Mouse (Mus musculus) liver, adult 2 months (tissue): Measurements from ENCODE around the gene Sall1. TPM values are rescaled to one million over a fixed set of nuclear protein-coding genes. Genes with fewer than 3 reads are reported as not detected.

Experiments
- DNase-seq: peaks from one replicate; pipeline ENCODE4 v3.0.0-alpha.2; 2011; ENCODE audit warnings: low read depth, low spot score; ENCODE audit errors: extremely low read depth
- H3K27ac ChIP-seq: fragments of 200-500 bp; replicated peaks from 2 replicates; pipeline ENCODE4 v1.5.1; 2012; ENCODE audit warnings: low read depth, mild to moderate bottlenecking, control low read depth, inconsistent platforms, low read length; ENCODE audit not compliant: insufficient read depth
- H3K27me3 ChIP-seq: fragments of 200-500 bp; 2 replicates; pipeline ENCODE4 v1.6.1; 2012; ENCODE audit warnings: mild to moderate bottlenecking, moderate library complexity, low read length, inconsistent platforms; ENCODE audit not compliant: control insufficient read depth, insufficient read depth
- H3K36me3 ChIP-seq: fragments of 200-500 bp; 2 replicates; pipeline ENCODE4 v1.6.1; 2012; ENCODE audit warnings: low read length, inconsistent platforms; ENCODE audit not compliant: control insufficient read depth, insufficient read depth
- H3K4me1 ChIP-seq: fragments of 200-500 bp; 2 replicates; pipeline ENCODE4 v1.6.1; 2011; ENCODE audit warnings: low read length; ENCODE audit not compliant: control insufficient read depth, insufficient read depth
- H3K4me3 ChIP-seq: fragments of 200-500 bp; 2 replicates; pipeline ENCODE4 v1.5.1; 2011; ENCODE audit warnings: low read depth, mild to moderate bottlenecking, control low read depth, low read length, moderate library complexity; ENCODE audit not compliant: insufficient read depth
- H3K79me2 ChIP-seq: fragments of 200-500 bp; 2 replicates; pipeline ENCODE4 v1.6.1; 2012; ENCODE audit warnings: inconsistent platforms, mild to moderate bottlenecking, low read length, moderate library complexity; ENCODE audit not compliant: control insufficient read depth, insufficient read depth
- H3K9ac ChIP-seq: fragments of 200-500 bp; 2 replicates; pipeline ENCODE4 v1.6.1; 2012; ENCODE audit warnings: low read depth, mild to moderate bottlenecking, control low read depth, inconsistent platforms, low read length
- CTCF ChIP-seq: fragments of 200-500 bp; IDR thresholded peaks from 2 replicates; pipeline ENCODE4 v1.5.1; 2011; ENCODE audit warnings: low read depth, low read length, control low read depth
- POLR2A ChIP-seq: fragments of 200-500 bp; IDR thresholded peaks from 2 replicates; pipeline ENCODE4 v1.6.1; 2011; ENCODE audit warnings: low read length, control low read depth; ENCODE audit not compliant: insufficient read depth; ENCODE audit errors: extremely low read depth
- WGBS: fragments of 180-500 bp; shearing (Covaris S2); methylation state at CpG from one replicate; pipeline ENCODE4 v1.1.7; 2018; 5-methylcytosine and 5-hydroxymethylcytosine counted together
- polyA plus RNA-seq: library from polyadenylated mRNA; depleted of rRNA; stranded (reverse); fragments of >200 nt; gene quantifications from 2 replicates; pipeline ENCODE4 v1.2.3, GENCODE M21; 2012
- total RNA-seq: library from RNA; depleted of rRNA; stranded (reverse); fragments of >200 nt; gene quantifications from 2 replicates; pipeline ENCODE4 v1.2.3, GENCODE M21; 2014

Sall1 gene
- total and polyA plus RNA-seq, 2 experiments, result 6.2 to 19.4 TPM

DNA sequence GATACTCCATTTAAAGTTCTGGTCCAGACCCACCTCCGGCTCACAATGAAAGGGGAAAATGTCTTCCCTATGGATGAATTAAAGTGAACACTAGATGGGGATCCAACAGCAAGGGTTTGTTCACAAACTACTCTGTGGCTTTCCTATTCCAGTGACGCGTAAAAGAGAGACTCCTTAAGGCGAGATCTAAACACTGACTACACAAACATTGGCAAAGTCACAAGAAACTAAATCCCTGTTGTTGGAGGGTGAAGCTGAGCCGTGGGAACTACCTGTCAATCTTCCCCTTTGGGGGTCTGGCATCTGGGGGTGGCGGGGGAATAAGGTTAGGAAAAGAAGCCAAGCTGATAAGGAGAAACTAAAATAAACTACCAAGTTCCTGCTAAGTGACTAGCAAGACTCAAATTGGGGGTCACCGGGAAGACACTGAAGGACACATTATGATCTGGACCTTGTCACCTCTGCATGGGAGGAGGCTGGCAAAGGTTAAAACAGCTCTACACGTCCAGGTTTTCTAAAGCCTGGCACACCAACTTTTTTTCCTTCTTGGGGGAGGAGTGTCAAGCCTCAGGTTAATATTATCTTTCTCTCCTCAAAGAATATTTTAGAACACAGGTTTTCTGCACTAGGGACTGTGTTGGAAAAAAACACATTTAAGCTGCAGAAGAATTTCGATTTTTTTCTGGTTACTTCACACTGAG lies 6.3 kb downstream of the Sall1 start:
- Histone ChIP-seq H3K4me1 (peaks cover 7% of the 10 kb centered on the region), H3K27me3 (no peaks in the 10 kb centered on the region), H3K27ac (peak overlapping the region; percentile 92), H3K4me3 (no peak overlapping the region), H3K79me2 (peaks cover 9% of the 10 kb centered on the region; the same call in 1 of the 2 replicates), H3K36me3 (peaks cover 2% of the 10 kb centered on the region; the same call in 1 of the 2 replicates), H3K9ac (peak overlapping the region; percentile 66)
- TF ChIP-seq POLR2A (no peak), CTCF (no peak)
- peak; percentile 88 for DNase-seq
- 12% methylated on average over 9 of the region's 9 CpGs for WGBS

DNA sequence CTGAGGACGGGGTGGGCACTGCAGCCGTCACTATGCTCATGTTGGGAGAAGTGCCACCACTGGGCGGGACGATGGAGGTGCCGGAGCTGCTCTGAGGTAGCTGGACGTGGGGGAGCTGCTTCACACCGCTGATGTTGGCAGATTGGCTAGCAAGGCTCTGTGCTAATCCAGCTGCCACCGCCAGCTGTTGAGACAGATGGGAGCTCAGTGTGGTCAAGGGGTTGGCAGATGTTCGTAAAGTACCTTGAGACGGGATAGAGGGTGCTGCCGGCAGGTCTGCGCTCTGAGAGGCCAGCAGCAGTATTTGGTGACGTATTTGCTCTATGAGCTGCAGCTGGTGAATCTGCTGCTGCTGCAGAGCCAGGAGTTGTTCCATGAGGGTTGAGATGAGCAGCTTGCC lies 11.6 kb downstream of the Sall1 start:
- no peak for DNase-seq
- 95% methylated on average over 13 of the region's 13 CpGs for WGBS
- Histone ChIP-seq H3K4me3 (no peak overlapping the region), H3K4me1 (no peaks in the 10 kb centered on the region), H3K27me3 (no peaks in the 10 kb centered on the region), H3K27ac (no peak overlapping the region), H3K79me2 (peaks cover 12% of the 10 kb centered on the region), H3K9ac (no peak overlapping the region), H3K36me3 (peaks cover 12% of the 10 kb centered on the region)
- no peak for TF ChIP-seq POLR2A
- TF ChIP-seq CTCF, result no peak

DNA sequence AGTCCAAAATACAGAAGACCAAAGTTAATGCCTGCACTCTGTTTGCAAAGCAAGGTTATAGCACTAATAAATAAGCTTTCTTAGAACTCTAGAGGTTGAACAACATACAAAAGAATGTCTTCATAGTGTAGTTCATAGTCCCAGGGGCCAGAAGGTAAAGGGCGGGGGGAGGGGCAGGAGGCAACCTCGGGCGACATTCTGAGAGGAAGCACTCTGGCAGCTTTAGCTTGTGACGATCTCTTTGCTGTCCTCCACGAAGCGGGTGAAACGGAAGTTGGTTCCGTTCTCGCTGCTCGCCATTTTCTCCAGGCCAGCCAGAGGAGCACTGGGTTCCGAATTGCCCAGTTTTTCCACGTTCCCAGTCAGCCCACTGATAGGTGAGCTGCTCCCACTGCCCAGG lies 15.8 kb downstream of the Sall1 start:
- WGBS, result 57% methylated on average over 12 of the region's 12 CpGs
- H3K4me3 ChIP-seq, result no peak overlapping the region
- H3K27me3 ChIP-seq, result no peaks in the 10 kb centered on the region
- peaks cover 7% of the 10 kb centered on the region for H3K79me2 ChIP-seq
- H3K4me1 ChIP-seq, result no peaks in the 10 kb centered on the region
- no peak for DNase-seq
- H3K36me3 ChIP-seq, result peaks cover 12% of the 10 kb centered on the region
- TF ChIP-seq CTCF (no peak), POLR2A (no peak)
- no peak overlapping the region for H3K9ac ChIP-seq
- no peak overlapping the region for H3K27ac ChIP-seq

DNA sequence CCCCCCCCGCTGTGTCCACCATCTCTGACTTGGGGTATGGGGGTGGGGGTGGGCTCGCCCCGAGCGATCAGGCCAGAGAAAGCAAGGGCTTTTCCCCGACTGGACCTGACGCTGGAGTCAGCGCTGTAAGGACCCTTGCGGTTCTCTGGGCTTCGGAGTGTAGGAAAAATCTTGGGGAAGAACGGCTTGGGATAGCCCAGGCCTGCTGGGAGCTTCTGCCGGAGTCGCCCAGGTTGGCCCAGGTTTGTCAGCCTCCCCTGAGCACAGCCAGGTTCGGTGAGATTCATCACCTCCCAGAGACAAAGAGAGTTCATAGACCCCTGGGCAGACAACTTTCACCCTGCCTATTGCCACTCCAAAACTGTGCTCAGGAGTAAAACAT lies 17.8 kb downstream of the Sall1 start:
- Histone ChIP-seq H3K9ac (no peak overlapping the region), H3K27me3 (no peaks in the 10 kb centered on the region), H3K4me3 (no peak overlapping the region), H3K4me1 (peaks cover 2% of the 10 kb centered on the region; the same call in 1 of the 2 replicates), H3K36me3 (peaks cover 2% of the 10 kb centered on the region; the same call in 1 of the 2 replicates), H3K79me2 (no peaks in the 10 kb centered on the region; the same call in 1 of the 2 replicates), H3K27ac (no peak overlapping the region)
- no peak for DNase-seq
- 56% methylated on average over 13 of the region's 13 CpGs for WGBS
- TF ChIP-seq POLR2A (no peak), CTCF (no peak)

DNA sequence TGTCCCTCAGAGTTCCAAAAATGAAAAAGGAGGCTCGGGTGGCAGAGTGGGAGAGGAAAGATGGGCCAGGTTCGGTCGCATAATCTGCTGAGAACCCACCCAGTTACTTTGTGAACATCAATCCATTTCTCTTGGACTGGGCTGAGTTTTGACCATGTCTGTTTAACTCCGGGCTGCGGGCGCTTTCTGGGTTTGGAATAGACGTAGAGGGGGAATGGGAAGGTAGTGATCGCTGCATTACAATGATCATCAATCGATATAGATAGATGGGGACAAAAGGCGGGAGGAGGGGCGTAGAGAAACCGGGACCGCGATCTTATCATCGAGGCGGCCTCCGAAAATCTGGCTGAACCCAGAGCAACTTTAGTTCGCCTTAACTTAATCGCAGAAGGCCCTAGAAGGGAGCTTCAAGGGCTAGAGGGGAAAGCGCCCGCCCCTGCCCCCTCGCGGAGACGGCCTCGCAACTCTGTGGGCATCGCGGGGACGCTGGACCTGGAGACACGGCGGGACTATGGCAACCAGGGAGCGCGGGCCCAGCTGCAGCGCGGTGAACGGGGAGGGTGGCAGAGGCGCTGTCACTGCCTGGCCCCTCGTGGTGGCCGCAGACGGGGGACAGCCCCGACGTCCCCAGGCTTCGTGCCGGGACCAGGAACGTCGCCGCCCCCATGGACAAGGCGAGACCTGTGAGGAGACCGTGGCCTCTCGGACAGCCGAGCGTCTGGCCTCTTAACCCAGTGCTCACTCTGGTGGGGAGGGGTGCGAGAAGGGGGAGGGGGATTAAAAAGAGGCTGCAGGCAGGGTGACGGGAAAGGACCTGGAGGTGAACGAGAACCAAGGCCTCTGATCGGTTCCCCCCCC lies 18.5 kb downstream of the Sall1 start:
- H3K9ac ChIP-seq, result peak overlapping the region; percentile 73
- peak overlapping the region; percentile 54 for H3K4me3 ChIP-seq
- H3K27me3 ChIP-seq, result no peaks in the 10 kb centered on the region
- TF ChIP-seq POLR2A (no peak), CTCF (no peak)
- H3K4me1 ChIP-seq, result peaks cover 4% of the 10 kb centered on the region
- no peak for DNase-seq
- no peak overlapping the region for H3K27ac ChIP-seq
- WGBS, result 34% methylated on average over 52 of the region's 55 CpGs
- no peaks in the 10 kb centered on the region; the same call in 1 of the 2 replicates for H3K36me3 ChIP-seq
- H3K79me2 ChIP-seq, result no peaks in the 10 kb centered on the region; the same call in 1 of the 2 replicates
